Mouse (Mus musculus): ENCODE results near the gene Btaf1.

Gene Btaf1

DNA sequence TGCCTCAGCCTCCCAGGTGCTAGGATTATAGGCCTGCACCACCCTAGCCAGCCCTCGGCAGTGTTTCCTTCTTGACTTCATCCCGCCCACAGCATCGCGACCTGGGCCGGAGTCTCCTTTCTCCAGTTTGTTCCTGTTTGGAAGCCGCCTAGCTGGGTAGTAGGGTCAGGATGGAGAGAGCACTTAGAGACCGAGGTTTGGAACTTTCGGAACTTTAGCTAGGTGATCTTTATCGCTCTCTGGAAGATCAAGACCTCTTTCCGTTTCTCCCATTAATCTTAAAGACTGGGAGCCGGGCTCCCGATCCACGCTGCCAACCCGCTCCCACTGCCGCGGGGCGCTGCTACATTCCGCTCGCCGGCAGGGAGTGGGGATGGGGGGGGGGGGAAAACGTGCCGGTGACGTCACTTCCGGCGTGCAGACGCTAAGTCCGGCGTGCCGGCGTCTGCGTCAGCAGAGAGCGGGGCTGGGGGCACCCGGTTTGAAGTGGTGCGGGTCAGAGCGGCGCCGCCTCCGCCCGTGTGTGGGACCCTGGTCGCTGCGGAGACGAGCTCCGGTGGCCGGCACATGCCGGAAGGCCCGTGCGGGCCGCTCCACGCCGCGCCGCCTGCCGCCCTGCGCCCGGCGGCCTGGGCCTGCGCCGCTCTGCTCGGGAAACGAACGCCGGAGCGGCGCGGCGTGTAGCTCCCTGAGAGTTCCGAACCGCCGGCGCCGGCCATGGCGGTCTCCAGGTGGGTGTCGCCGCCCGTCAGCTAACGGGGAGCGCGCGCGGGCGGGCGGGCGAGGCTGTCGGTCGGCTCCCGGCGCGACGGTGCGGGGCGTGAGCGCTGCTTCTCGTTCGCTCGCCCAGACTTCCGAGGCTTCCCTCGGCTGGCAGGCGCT is at the start of gene Btaf1:
TSS of gene Btaf1 (plus strand) at position 409 of the 882 bp plus-strand sequence.
- peak; percentile 67 for DNase-seq (ENCODE audit: low read depth)

DNA sequence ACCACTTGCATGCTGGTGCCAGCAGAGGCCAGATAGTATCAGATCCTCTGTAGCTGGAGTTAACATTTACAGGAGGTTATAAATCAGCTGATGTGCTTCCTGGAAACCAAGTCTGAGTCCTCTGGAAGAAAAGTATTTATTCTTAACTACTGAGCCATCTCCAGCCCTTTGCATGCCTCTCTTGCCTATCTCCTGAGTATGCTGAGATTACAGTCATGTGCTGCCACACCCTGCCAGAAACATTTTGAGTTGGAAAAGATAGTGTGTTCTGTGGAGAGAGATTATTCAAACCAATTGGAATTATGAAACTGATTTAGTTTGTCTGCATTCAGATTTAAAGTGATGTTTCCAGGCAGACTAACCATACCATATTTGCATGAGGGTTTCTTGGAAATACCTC is 48.5 kb upstream of the Btaf1 start:
- DNase-seq (ENCODE audit: low read depth), result no peak

- no peak for DNase-seq (ENCODE audit: low read depth)
Measured at GRCm38 (mm10) chr19:36878743-36879495, 47.0 kb upstream of the Btaf1 start.

DNA sequence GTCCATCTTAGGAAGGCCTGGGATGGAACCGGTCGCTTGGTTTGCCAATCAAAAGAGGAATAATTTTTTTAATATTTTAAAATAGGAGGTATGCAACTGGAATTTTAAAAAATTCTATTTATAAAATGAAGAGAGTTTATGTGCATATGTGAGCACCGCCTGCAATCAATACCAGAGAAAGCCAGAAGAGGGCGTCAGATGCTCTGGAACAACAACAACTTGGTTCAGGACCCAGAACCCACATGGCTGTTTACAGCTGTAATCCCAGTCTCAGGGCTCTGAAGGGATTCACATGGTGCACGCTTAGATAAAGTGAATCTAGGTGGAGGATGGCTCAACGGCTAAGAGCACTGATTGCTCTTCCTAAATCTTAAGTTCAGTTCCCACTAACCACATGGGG is 42.8 kb upstream of the Btaf1 start:
- peak; percentile 30 for DNase-seq (ENCODE audit: low read depth)

- no peak for DNase-seq (ENCODE audit: low read depth)
Measured at GRCm38 (mm10) chr19:36886316-36886715, 39.6 kb upstream of the Btaf1 start.

DNA sequence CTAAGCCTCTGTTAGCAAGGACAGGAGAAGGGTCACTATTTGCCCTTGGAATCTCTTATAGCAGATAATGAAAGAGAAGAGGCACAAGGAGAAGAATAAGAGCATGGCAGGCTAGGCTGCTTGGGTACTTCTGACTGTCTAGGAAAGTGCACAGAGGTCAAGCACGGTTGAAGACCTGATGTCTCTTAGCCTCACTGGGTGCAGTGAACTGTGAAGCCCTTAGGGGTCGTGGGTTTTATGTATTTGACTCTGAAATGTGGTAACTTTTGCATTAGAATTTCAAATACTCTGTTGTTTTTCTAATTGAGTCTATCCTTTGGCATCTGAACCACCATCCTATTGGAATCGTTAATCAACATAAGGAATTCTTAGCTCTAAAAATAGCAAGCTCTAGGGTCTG is 38.2 kb upstream of the Btaf1 start:
- DNase-seq (ENCODE audit: low read depth), result no peak

GRCm38 (mm10) chr19:36891746-36892145 is 34.1 kb upstream of the Btaf1 start:
- DNase-seq (ENCODE audit: low read depth), result no peak

DNA sequence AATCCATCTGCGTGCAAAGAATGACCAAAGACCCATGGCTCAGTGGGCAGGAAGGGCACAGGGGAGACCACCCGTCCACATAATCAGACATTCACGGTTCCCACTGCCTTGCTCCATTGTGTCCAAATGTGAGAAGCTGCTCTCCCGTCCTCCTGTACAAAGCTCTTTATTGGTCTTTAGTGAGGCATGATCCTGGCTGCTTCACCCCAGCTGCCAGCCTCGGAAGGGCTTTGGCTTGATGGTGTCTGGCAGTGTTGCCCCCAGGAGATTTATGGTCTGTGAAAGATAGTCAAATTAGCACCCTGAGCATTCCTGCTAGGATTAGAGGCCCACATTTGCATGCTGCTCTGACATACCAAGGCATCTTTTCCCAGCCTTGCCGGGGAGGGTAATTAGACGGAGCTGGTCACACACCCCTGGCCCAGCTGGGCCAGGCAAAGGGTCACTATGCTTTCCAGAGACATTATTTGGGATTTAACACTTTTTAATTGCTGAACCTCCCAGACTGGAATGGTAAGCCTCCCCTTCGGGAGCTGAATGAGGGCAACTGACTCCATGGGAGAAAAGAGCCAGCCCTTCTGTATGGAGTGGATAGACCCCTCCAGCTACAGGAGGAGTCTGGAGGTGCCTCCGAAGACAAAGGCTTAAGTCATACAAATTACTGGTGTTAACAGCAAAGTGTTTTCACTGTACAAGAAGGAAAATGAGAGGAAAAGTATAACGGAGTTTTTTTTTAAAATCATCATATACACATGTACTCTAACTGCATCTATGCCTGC is 28.9 kb upstream of the Btaf1 start:
- no peak for DNase-seq (ENCODE audit: low read depth)

- DNase-seq (ENCODE audit: low read depth), result no peak
Measured at GRCm38 (mm10) chr19:36897778-36898177, 28.1 kb upstream of the Btaf1 start.

GRCm38 (mm10) chr19:36903377-36903776 is 22.5 kb upstream of the Btaf1 start:
- DNase-seq (ENCODE audit: low read depth), result no peak

DNA sequence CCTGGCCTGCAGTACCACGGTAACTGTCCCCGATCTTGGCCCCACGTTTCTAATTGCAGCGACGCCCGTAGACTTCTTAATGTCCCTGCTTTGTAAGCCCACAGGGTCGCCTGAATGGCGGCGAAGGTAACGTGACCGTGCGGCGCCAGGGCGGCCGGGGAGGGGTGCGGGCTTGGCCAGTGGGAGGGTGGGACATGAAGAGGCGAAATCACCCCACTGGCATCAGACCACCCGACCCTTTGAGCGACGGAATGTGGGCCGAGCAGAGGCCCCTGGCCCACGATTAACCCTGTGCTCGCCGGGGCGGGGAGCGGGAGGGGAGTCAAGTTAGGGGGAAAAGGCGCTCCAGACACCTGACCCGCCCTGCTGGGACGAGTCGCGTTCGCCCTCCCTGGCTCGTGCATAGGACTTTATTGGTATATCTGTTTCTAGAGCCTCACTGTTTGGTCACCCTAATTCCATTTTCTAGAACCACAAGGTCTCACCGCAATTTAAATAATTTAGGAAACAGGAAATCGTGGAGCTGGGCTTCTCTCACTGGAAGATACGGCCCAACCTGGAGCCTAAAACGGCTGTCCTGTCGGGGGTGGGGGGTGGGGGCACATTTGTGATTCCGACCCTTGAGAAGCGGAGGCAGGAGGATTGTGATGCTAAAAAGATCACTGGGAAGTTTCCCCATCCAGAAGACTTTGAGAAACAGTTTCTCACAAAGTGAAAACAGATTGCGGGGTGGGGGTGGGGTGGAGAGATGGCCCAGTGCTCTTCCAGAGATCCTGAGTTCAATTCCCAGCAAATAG is 21.5 kb upstream of the Btaf1 start:
- no peak for DNase-seq (ENCODE audit: low read depth)

GRCm38 (mm10) chr19:36909150-36909549 is 16.7 kb upstream of the Btaf1 start:
- no peak for DNase-seq (ENCODE audit: low read depth)

GRCm38 (mm10) chr19:36909676-36910292 is 16.1 kb upstream of the Btaf1 start:
- peak; percentile 78 for DNase-seq (ENCODE audit: low read depth)

GRCm38 (mm10) chr19:36910424-36911045 is 15.3 kb upstream of the Btaf1 start:
- no peak for DNase-seq (ENCODE audit: low read depth)

DNA sequence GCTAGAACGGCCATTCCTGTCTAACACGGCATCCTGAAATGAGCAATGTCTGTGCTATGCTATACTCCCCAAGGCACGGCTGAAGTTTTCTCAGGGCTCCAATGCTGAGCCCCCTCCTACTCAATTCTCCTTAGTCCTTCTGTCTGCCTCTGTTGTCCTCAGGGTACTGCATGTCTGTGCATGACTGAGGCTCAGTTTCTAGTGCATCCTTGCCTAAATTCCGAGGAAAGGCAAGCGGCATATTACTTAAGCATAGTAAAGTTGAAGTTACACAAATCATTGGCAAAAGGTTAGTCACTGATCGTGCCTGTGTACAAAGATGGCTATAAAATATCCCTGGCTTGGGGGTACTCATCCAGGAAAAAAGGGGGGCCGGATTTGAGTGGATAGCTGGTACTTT is 12.8 kb upstream of the Btaf1 start:
- no peak for DNase-seq (ENCODE audit: low read depth)

DNA sequence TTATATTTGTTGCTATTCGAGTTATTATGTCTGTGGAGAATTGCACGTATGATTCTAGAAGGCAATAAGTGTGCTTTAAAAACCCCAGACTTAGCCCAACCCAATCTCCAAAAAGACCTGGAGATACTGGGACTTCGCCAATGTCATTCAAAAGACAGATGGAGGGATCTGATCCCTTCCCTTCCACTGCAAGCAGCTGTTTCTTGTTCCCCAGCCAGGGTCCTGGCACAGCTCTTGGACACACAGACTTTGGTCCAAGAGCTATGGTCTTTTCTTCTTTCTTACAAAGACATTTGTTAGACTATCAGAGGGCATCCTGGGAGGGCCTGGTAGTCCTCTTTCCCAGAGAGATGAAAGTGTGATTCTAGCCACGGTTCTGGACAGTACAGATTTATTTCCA is 9.7 kb upstream of the Btaf1 start:
- no peak for DNase-seq (ENCODE audit: low read depth)

DNA sequence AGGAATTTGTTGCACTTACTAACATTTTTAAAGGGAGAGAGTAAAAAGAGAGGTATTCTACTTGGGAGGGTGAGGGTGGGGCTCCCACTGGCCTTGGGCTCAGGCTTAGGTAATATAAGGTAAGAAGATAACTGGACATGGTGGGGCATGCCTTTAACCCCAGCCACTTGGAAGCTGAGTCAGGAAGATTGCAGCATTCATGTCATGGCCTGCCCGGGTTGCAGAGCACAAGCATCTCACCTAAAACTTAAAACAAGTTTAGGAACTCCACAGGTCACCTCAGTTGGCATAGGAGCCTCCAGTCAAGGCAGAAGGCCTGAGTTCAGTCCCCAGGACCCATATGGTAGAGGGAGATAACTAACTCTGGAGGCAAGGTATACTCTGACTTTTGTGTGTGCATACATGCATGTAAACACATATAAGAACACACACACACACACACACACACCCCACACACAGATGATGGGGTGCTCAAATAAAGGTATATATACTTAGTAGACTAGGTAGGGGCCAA is 8.9 kb upstream of the Btaf1 start:
- no peak for DNase-seq (ENCODE audit: low read depth)

DNA sequence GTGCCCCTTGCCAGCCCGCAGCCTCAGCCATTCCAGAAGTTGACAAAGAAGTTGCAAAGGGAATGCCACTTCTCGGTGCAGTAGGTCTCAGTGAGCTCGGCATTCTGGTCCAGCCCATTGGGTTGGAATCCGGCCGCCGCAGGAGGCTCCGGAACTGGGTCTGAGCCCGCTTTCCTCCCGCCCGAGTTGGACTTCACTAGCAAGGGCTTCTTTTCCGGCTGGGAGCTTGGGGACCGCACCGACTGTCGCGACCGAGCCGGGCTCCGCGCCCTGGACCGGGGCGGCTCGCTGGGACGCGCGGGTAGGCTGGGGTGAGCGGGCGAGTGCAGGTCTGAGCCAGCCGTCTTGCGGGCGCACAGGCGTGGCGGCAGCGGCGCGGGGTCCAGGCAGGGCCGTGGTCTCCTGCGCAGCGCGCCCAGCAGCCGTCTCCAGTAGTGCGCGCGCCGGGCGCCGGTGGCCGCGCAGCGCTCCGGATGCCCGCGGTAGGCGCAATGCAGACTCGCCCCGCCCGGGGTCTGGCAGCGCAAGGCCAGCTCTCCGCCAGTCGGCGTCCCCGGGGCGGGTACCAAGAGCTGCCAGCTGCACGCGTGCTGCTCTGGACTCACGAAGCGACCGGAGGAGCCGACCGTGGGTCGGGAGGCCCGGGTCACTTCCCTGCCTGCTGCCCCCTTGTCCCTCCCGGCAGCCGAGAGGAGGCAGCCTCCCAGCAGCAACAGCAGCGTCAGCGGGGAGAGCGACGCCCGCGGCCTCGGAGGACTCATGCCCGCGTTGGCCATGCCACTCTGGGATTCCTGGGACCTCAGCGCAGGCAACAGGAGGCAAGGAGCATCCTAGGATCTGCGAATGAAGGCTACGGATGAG is 7.2 kb upstream of the Btaf1 start:
- peak; percentile 53 for DNase-seq (ENCODE audit: low read depth)

GRCm38 (mm10) chr19:36919466-36919865 is 6.4 kb upstream of the Btaf1 start, which contains the start of gene Fgfbp3:
Fgfbp3 (minus strand) TSS chr19:36919615.
- DNase-seq (ENCODE audit: low read depth), result peak; percentile 66

Measured in c-Kit-positive CD71-positive TER-119-negative erythroid progenitor cells, embryonic 14.5 days (primary cell).